In the genomic region with DNA sequence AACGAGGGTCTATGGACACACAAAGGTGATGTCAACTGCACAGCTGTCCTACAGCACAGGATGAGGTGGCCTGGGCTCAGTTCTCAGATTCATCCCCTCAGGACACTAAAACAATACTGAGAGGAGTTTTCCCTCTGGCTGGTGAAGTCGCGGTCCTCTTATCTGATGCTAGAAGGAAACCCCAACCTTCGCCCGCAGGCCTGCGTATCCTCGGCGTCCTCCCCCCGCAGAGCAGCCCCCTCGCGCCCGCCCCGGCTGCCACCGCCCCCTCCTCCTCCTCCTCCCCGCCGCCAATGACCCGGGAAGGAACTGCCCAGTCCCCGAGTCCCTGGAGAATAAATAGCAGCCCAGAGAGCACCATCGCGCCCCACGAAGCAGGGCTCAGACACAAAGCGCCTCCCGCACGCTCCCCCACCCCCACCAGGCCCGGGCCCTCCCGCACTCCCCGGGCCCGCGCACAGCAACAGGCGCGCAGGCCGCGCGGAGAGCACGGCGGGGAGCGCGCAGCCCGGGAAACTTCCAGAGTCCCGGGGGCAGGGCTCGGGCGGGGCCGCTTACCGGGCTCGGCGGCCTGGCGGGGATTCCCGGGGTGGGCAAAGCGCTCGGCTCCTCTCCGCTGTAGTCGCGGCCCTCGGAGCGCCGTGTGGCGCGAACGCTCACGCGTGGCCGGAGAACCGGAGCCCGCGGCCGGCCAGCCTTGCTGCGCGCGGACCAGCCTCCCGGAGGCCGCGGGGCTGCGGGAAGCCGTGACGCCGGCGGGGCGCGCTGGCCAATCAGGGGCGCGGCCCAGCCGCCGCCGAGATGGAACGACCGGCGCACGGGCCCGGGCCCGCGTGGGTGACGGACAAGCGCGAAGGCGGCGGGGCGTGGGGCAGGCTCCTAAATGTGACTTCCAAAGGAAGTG, we compare ENCODE assay signal across 8 mouse cellular contexts. TPM values are rescaled to one million over a fixed set of nuclear protein-coding genes. Genes with fewer than 3 reads are reported as not detected.
DNase-seq lines count a peak whose midpoint lies in the region; ATAC-seq and TF ChIP-seq lines count a peak whose summit lies in the region.

A gene (minus strand): TSS at position 738 of the 904 bp plus-strand sequence.

- H3K9ac ChIP-seq in hindbrain, embryonic 13.5 days, result peak within 1 kb of the TSS; percentile 82

- DNase-seq in adipocyte (ENCODE audit: low spot score), result peak; percentile 44
- peak; percentile 90 for DNase-seq in gastrocnemius, adult 2 months
- DNase-seq in layer of hippocampus, postnatal 36 days, result peak; percentile 70 to 72
- DNase-seq in lung, postnatal 10 days, result peak; percentile 74
- peak; percentile 58 for DNase-seq in right cerebral cortex, adult 18-20 months
- DNase-seq in T-cell, adult 2 months (ENCODE audit: low spot score), result no peak

- peaks cover 7% of the 10 kb centered on the region; the same call in 1 of the 2 replicates for H3K27me3 ChIP-seq in hindbrain, embryonic 13.5 days

- intact Hi-C loops in gastrocnemius, adult 2 months (cut with DNase I), result no loop called here

- H3K27ac ChIP-seq in gastrocnemius, adult 2 months, result peak within 1 kb of the TSS; percentile 97
- H3K27ac ChIP-seq in hindbrain, embryonic 13.5 days, result peak within 1 kb of the TSS; percentile 75

- H3K4me2 ChIP-seq in hindbrain, embryonic 13.5 days, result peak within 1 kb of the TSS; percentile 80

- peak; percentile 82 for ATAC-seq in common myeloid progenitor, adult 5-6 weeks (replicated peaks; ENCODE audit: low read depth, poor library complexity, severe bottlenecking)
- peak; percentile 95 for ATAC-seq in hindbrain, embryonic 13.5 days (ENCODE audit: low FRiP score)

- H3K9me3 ChIP-seq in hindbrain, embryonic 13.5 days, result no peaks in the 10 kb centered on the region

- peaks cover 13% of the 10 kb centered on the region for H3K4me1 ChIP-seq in hindbrain, embryonic 13.5 days (replicated peaks)

- no peaks in the 10 kb centered on the region for H3K36me3 ChIP-seq in hindbrain, embryonic 13.5 days

- peak within 1 kb of the TSS; percentile 96 for H3K4me3 ChIP-seq in gastrocnemius, adult 2 months
- H3K4me3 ChIP-seq in hindbrain, embryonic 13.5 days, result peak within 1 kb of the TSS; percentile 77

- WGBS in hindbrain, embryonic 13.5 days, result under 1% methylated on average over 92 of the region's 97 CpGs

- TF ChIP-seq CTCF in gastrocnemius, adult 2 months (IDR thresholded peaks at IDR 0.05), result no peak

RNA-seq across cellular contexts. Expression of the gene that starts here (rescaled TPM):
- 0.15 and 0.69 TPM in 2 replicates for total RNA-seq in common myeloid progenitor, adult 5-6 weeks (2017)
- total RNA-seq in gastrocnemius, adult 2 months (2021), result 10 to 100 TPM; 52.7 to 85.0 TPM
- polyA plus RNA-seq in hindbrain, embryonic 13.5 days (2015; fragmentation: Nextera tagmentation; extraction: Ambion mirVana), result 14.8 and 16.5 TPM in 2 replicates
- total RNA-seq in layer of hippocampus, postnatal 36 days (2021), result 10 to 100 TPM; 70.8 to 90.4 TPM

Comparison
In these comparisons a context has a peak if more than half of its experiments do, and no peak if none do; other contexts are left out.
1. RNA of the gene that starts here (total RNA-seq): 70.8 to 90.4 TPM in layer of hippocampus, postnatal 36 days and 52.7 to 85.0 TPM in gastrocnemius, adult 2 months; 0.15 to 0.69 TPM in common myeloid progenitor, adult 5-6 weeks; every median in the first group is over 10 times any median in the second.
2. Peak in ATAC-seq in common myeloid progenitor, adult 5-6 weeks; RNA of the gene not detected or under 1 TPM.